Mouse (Mus musculus) testis, postnatal 10 days (tissue): ENCODE measurements around the gene Boll.

Source experiments
- DNase-seq: peaks from one replicate; pipeline ENCODE4 v3.0.0; 2021; ENCODE audit warnings: low spot score

Boll gene

DNA sequence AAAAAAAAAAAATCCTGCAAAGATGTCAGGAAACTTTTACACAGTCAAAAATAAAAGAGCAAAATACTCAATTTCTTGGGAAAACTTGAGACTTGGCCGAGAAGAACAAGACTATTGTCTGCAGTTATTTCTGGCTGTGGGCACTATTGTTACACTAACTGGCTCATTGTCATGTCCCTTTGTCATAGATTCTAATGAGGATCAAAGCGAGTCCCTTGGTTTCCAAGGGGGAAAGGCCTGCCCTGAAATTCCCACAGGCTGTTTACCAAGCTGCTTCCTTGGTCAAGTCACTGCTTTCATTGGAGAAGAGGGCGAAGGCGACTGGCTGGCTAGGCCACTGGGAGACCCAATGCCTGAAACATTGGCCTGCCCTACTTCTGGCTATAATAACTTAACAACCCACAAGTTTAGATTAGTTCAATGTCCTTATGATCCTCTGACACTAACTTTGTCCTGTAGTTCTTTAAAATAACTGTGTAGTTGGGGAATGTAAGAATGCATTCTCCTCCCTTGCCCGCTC, 157.4 kb downstream of the Boll start:
- no peak for DNase-seq

GRCm38 (mm10) chr1:55201850-55202752, 161.2 kb downstream of the Boll start:
- peak; percentile 60 for DNase-seq

GRCm38 (mm10) chr1:55198719-55199118, 164.6 kb downstream of the Boll start:
- DNase-seq: no peak
